Mouse (Mus musculus) stomach, embryonic 14.5 days (tissue): ENCODE results near the gene Galm. TPM values are rescaled to one million over a fixed set of nuclear protein-coding genes. Genes with fewer than 3 reads are reported as not detected.

Experiments used
- polyA plus RNA-seq: library from polyadenylated mRNA; unstranded; fragments of >200 nt; fragmentation: Nextera tagmentation; extraction: Ambion mirVana; gene quantifications from 2 replicates; pipeline ENCODE4 v1.2.1, GENCODE M21; 2014

Gene Galm
- polyA plus RNA-seq, 1 experiment from 2014 or later, result 19.3 TPM

Other genes with a start within 250 kb of the Galm start
- gene Atl2, start 231.3 kb upstream of the Galm start, polyA plus RNA-seq, result 42.4 and 42.8 TPM in 2 replicates
- gene Hnrnpll, start 65.1 kb upstream of the Galm start, polyA plus RNA-seq, result 65.6 and 66.6 TPM in 2 replicates
- 597 and 627 TPM in 2 replicates for gene Srsf7, start 79.8 kb downstream of the Galm start, polyA plus RNA-seq
- 0.13 TPM in 1 of 2 replicates, not detected in the other for gene Ttc39d, start 80.0 kb downstream of the Galm start, polyA plus RNA-seq
- 36.1 and 40.7 TPM in 2 replicates for gene Gemin6, start 97.0 kb downstream of the Galm start, polyA plus RNA-seq
- gene Morn2, start 162.7 kb downstream of the Galm start, polyA plus RNA-seq, result 22.2 and 26.5 TPM in 2 replicates
- gene Dhx57, start 163.0 kb downstream of the Galm start, polyA plus RNA-seq, result 19.8 and 20.4 TPM in 2 replicates
- 1.2 and 2.1 TPM in 2 replicates for gene Arhgef33, start 179.9 kb downstream of the Galm start, polyA plus RNA-seq
- 2.8 TPM in 1 of 2 replicates, not detected in the other for gene Gm10190, start 246.1 kb downstream of the Galm start, polyA plus RNA-seq